In the genomic region with DNA sequence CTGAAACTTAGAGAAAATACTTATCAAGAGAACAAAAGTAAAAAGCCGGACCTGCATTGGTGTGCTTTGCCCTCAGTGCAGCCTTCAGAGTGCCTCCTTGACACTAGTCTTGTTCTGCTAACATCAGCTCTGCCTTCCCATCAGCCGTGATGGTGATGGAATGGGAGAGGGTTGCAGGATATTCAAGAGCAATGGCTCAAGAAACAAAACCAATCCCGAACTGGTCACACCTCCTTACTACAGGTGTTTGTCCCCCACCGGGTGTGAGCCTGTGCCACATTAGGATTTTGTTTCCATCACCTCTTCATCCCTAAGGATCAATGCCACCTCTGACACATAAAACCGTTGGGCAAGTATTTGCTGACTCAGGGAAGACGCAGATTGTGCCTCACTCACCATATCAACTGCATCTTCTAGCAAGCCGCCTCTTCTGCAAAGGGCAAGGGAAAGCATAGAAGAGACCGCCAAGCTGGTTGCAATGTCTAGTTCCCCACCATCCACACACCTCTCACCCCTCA, we compare ENCODE assay signal across 10 mouse cellular contexts. TPM values are rescaled to one million over a fixed set of nuclear protein-coding genes. Genes with fewer than 3 reads are reported as not detected.
DNase-seq lines count a peak whose midpoint lies in the region; ATAC-seq lines count a peak whose summit lies in the region.
"Had no signal": no experiment of that assay in that cellular context is flagged by ENCODE, and none has a peak within 500 bp of the region (broad histone marks: within the 10 kb centered on the region; RNA-seq: fewer than 3 reads in every experiment).

No protein-coding gene starts in this region.

- H3K9ac ChIP-seq in heart, embryonic 13.5 days, result 0 out of 2 replicates have a peak overlapping the region, but pooled peaks have one; percentile 73
- H3K9ac ChIP-seq in forebrain, embryonic 15.5 days (replicated peaks), result peak overlapping the region; percentile 58
- H3K9ac ChIP-seq in midbrain, embryonic 11.5 days (ENCODE audit: low read length), result no peak overlapping the region

- peak overlapping the region; percentile 60; the same call in 1 of the 2 replicates for H3K4me3 ChIP-seq in heart, embryonic 13.5 days
- peak overlapping the region; percentile 51 for H3K4me3 ChIP-seq in forebrain, embryonic 15.5 days
- no peak overlapping the region for H3K4me3 ChIP-seq in midbrain, embryonic 11.5 days (ENCODE audit: low read depth, low read length)

- H3K36me3 ChIP-seq in heart, embryonic 13.5 days, result no peaks in the 10 kb centered on the region
- H3K36me3 ChIP-seq in forebrain, embryonic 15.5 days, result no peaks in the 10 kb centered on the region
- H3K36me3 ChIP-seq in midbrain, embryonic 11.5 days (ENCODE audit: control insufficient read depth, insufficient read depth, low read length), result no peaks in the 10 kb centered on the region

- 53% methylated on average over 8 of the region's 8 CpGs for WGBS in heart, embryonic 13.5 days
- WGBS in forebrain, embryonic 15.5 days, result 44% methylated on average over 8 of the region's 8 CpGs
- WGBS in midbrain, embryonic 11.5 days, result 53% methylated on average over 8 of the region's 8 CpGs

- no peak overlapping the region for H3K27ac ChIP-seq in heart, embryonic 13.5 days (replicated peaks)
- no peak overlapping the region for H3K27ac ChIP-seq in forebrain, embryonic 15.5 days (replicated peaks)
- H3K27ac ChIP-seq in midbrain, embryonic 11.5 days (ENCODE audit: low read depth, low read length), result no peak overlapping the region

- DNase-seq in heart, postnatal 10 days, result no peak
- DNase-seq in cerebellum, postnatal 10 days, result peak; percentile 44 to 57
- DNase-seq in midbrain, embryonic 11.5 days (ENCODE audit: low spot score, missing footprints), result no peak
- DNase-seq in frontal cortex, postnatal 36 days (ENCODE audit: low spot score in 2 of 2), result no peak
- DNase-seq in Muller cell, postnatal 12 days (ENCODE audit: inconsistent ontology term), result no peak
- DNase-seq: adrenal gland, adult 8-10 months had no signal

- H3K27me3 ChIP-seq in heart, embryonic 13.5 days (replicated peaks), result peaks cover 61% of the 10 kb centered on the region
- H3K27me3 ChIP-seq in forebrain, embryonic 15.5 days, result peaks cover 8% of the 10 kb centered on the region; the same call in 1 of the 2 replicates
- H3K27me3 ChIP-seq in midbrain, embryonic 11.5 days (ENCODE audit: control insufficient read depth, insufficient read depth, low read length), result peaks cover 40% of the 10 kb centered on the region

- peak overlapping the region; percentile 94 for H3K4me2 ChIP-seq in heart, embryonic 13.5 days
- peak overlapping the region; percentile 100 for H3K4me2 ChIP-seq in forebrain, embryonic 15.5 days (replicated peaks)
- peak overlapping the region; percentile 95 for H3K4me2 ChIP-seq in midbrain, embryonic 11.5 days

- H3K4me1 ChIP-seq in heart, embryonic 13.5 days, result peaks cover 22% of the 10 kb centered on the region
- peaks cover 16% of the 10 kb centered on the region for H3K4me1 ChIP-seq in forebrain, embryonic 15.5 days
- peaks cover 6% of the 10 kb centered on the region for H3K4me1 ChIP-seq in midbrain, embryonic 11.5 days (ENCODE audit: control insufficient read depth, insufficient read depth, low read length)

- intact Hi-C loops in heart, postnatal 10 days (cut with DNase I), result no loop called here

- H3K9me3 ChIP-seq in heart, embryonic 13.5 days, result no peaks in the 10 kb centered on the region
- H3K9me3 ChIP-seq in forebrain, embryonic 15.5 days, result no peaks in the 10 kb centered on the region
- no peaks in the 10 kb centered on the region for H3K9me3 ChIP-seq in midbrain, embryonic 11.5 days (ENCODE audit: control insufficient read depth, low read length)

- ATAC-seq in heart, embryonic 13.5 days (ENCODE audit: extremely low read depth, insufficient number of reproducible peaks, low FRiP score, low TSS enrichment), result no peak
- ATAC-seq in forebrain, embryonic 15.5 days (replicated peaks), result no peak
- ATAC-seq in midbrain, embryonic 11.5 days (ENCODE audit: low FRiP score), result no peak
- ATAC-seq in erythroid progenitor cell, adult 5-6 weeks (replicated peaks; ENCODE audit: low FRiP score, poor library complexity, severe bottlenecking), result no peak
- ATAC-seq: CD4-positive, CD25-positive, alpha-beta regulatory T cell, adult 4 months had no signal

RNA-seq across cellular contexts. Expression of a gene that starts 1.4 kb away (rescaled TPM):
- 0.41 and 0.43 TPM in 2 replicates for polyA plus RNA-seq in heart, embryonic 13.5 days (2015; fragmentation: Nextera tagmentation; extraction: Ambion mirVana)
- under 1 TPM; 0.27 to 0.98 TPM for total RNA-seq in heart, postnatal 10 days (2021)
- 9.7 and 10.0 TPM in 2 replicates for polyA plus RNA-seq in forebrain, embryonic 15.5 days (2015; fragmentation: Nextera tagmentation; extraction: Ambion mirVana)
- polyA plus RNA-seq in midbrain, embryonic 11.5 days (2014; fragmentation: Nextera tagmentation; extraction: Ambion mirVana), result 1.8 and 2.3 TPM in 2 replicates
- not detected in 2 replicates for total RNA-seq in erythroid progenitor cell, adult 5-6 weeks (2015; ENCODE audit: low replicate concordance)
- not detected in 2 replicates for total RNA-seq in erythroid progenitor cell, adult 5-6 weeks (2017; ENCODE audit: low replicate concordance)
- polyA plus RNA-seq: CD4-positive, CD25-positive, alpha-beta regulatory T cell, adult 4 months had no signal

Comparison
In these comparisons a context has a peak if more than half of its experiments do, and no peak if none do; other contexts are left out.
1. DNase-seq: peak in cerebellum, postnatal 10 days (2 of 2); none in heart, postnatal 10 days (0 of 2), midbrain, embryonic 11.5 days (single experiment), frontal cortex, postnatal 36 days (0 of 2) and Muller cell, postnatal 12 days (single experiment).
2. Peak in every context shown above with its lines, with median percentiles within 50 percentile points of each other: H3K4me2 ChIP-seq.